Mouse (Mus musculus): Measurements from ENCODE around the gene Ints3. TPM values are rescaled to one million over a fixed set of nuclear protein-coding genes. Genes with fewer than 3 reads are reported as not detected.

Gene Ints3
- polyA plus RNA-seq, 1 experiment from 2014 or later = 29.6 TPM

GRCm38 (mm10) chr3:90434073-90434730 lies 780 bp upstream of the Ints3 start:
- Histone ChIP-seq H3K9me3 (ENCODE audit: control insufficient read depth, low read depth, low read length) (no peaks in the 10 kb centered on the region), H3K4me1 (ENCODE audit: control insufficient read depth, insufficient read depth, low read length) (peaks cover 22% of the 10 kb centered on the region), H3K4me2 (replicated peaks; ENCODE audit: low read depth, low read length) (peak overlapping the region; percentile 69), H3K36me3 (ENCODE audit: control insufficient read depth, insufficient read depth, low read length) (no peaks in the 10 kb centered on the region), H3K9ac (replicated peaks; ENCODE audit: low read depth, low read length) (peak overlapping the region; percentile 25; the same call in 1 of the 2 replicates), H3K27ac (ENCODE audit: low read length) (peak overlapping the region; percentile 98), H3K4me3 (ENCODE audit: low read depth, low read length) (peak overlapping the region; percentile 56), H3K27me3 (ENCODE audit: control insufficient read depth, insufficient read depth, low read length) (no peaks in the 10 kb centered on the region)
- 52% methylated on average over 11 of the region's 11 CpGs for WGBS
- no peak for ATAC-seq (ENCODE audit: insufficient number of reproducible peaks, insufficient read depth, low FRiP score, low read depth)

GRCm38 (mm10) chr3:90432811-90433219 lies 607 bp downstream of the Ints3 start:
- WGBS = 2% methylated on average over 12 of the region's 12 CpGs
- peaks cover 28% of the 10 kb centered on the region for H3K4me1 ChIP-seq (ENCODE audit: control insufficient read depth, insufficient read depth, low read length)
- peak overlapping the region; percentile 98 for H3K27ac ChIP-seq (ENCODE audit: low read length)
- H3K9ac ChIP-seq (replicated peaks; ENCODE audit: low read depth, low read length) = peak overlapping the region; percentile 79
- no peaks in the 10 kb centered on the region for H3K9me3 ChIP-seq (ENCODE audit: control insufficient read depth, low read depth, low read length)
- peak overlapping the region; percentile 56 for H3K4me3 ChIP-seq (ENCODE audit: low read depth, low read length)
- no peaks in the 10 kb centered on the region for H3K36me3 ChIP-seq (ENCODE audit: control insufficient read depth, insufficient read depth, low read length)
- H3K27me3 ChIP-seq (ENCODE audit: control insufficient read depth, insufficient read depth, low read length) = no peaks in the 10 kb centered on the region
- peak overlapping the region; percentile 82 for H3K4me2 ChIP-seq (replicated peaks; ENCODE audit: low read depth, low read length)
- ATAC-seq (ENCODE audit: insufficient number of reproducible peaks, insufficient read depth, low FRiP score, low read depth) = no peak

GRCm38 (mm10) chr3:90432348-90432747 lies 1.1 kb downstream of the Ints3 start:
- no peak for ATAC-seq (ENCODE audit: insufficient number of reproducible peaks, insufficient read depth, low FRiP score, low read depth)
- WGBS = 8% methylated on average over 2 of the region's 2 CpGs
- Histone ChIP-seq H3K27me3 (ENCODE audit: control insufficient read depth, insufficient read depth, low read length) (no peaks in the 10 kb centered on the region), H3K36me3 (ENCODE audit: control insufficient read depth, insufficient read depth, low read length) (no peaks in the 10 kb centered on the region), H3K4me2 (replicated peaks; ENCODE audit: low read depth, low read length) (peak overlapping the region; percentile 82), H3K27ac (ENCODE audit: low read length) (no peak overlapping the region), H3K9ac (replicated peaks; ENCODE audit: low read depth, low read length) (peak overlapping the region; percentile 79; the same call in 1 of the 2 replicates), H3K9me3 (ENCODE audit: control insufficient read depth, low read depth, low read length) (no peaks in the 10 kb centered on the region), H3K4me1 (ENCODE audit: control insufficient read depth, insufficient read depth, low read length) (peaks cover 28% of the 10 kb centered on the region), H3K4me3 (ENCODE audit: low read depth, low read length) (peak overlapping the region; percentile 56)

GRCm38 (mm10) chr3:90429576-90429975 lies 3.8 kb downstream of the Ints3 start:
- Histone ChIP-seq H3K4me3 (ENCODE audit: low read depth, low read length) (no peak overlapping the region), H3K27ac (ENCODE audit: low read length) (no peak overlapping the region), H3K9me3 (ENCODE audit: control insufficient read depth, low read depth, low read length) (no peaks in the 10 kb centered on the region), H3K9ac (replicated peaks; ENCODE audit: low read depth, low read length) (no peak overlapping the region), H3K36me3 (ENCODE audit: control insufficient read depth, insufficient read depth, low read length) (no peaks in the 10 kb centered on the region), H3K4me1 (ENCODE audit: control insufficient read depth, insufficient read depth, low read length) (peaks cover 28% of the 10 kb centered on the region), H3K27me3 (ENCODE audit: control insufficient read depth, insufficient read depth, low read length) (no peaks in the 10 kb centered on the region), H3K4me2 (replicated peaks; ENCODE audit: low read depth, low read length) (no peak overlapping the region)
- no peak for ATAC-seq (ENCODE audit: insufficient number of reproducible peaks, insufficient read depth, low FRiP score, low read depth)
- WGBS = 89% methylated on average over 3 of the region's 3 CpGs

DNA sequence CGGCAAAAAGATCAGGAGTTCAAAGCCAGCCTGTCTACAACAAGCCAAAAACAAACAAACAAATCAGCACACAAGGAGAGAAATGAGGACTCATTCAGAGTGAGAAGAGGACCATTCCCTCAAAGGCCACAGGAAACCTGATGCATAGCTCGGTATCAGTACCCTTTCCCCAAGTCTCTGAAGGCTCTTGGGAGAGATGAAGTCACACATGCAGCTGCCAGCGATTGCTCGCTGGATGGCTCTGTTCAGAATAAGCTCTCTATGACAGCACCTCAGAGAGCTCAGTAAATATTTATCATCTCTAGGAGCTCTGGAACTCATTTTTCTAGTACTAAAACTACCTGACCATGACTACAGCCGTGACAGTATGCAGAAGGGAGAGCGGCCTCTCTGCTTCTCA lies 5.2 kb downstream of the Ints3 start:
- peaks cover 7% of the 10 kb centered on the region for H3K36me3 ChIP-seq (ENCODE audit: control insufficient read depth, insufficient read depth, low read length)
- no peak overlapping the region for H3K9ac ChIP-seq (replicated peaks; ENCODE audit: low read depth, low read length)
- no peak overlapping the region for H3K4me2 ChIP-seq (replicated peaks; ENCODE audit: low read depth, low read length)
- H3K27ac ChIP-seq (ENCODE audit: low read length) = no peak overlapping the region; the same call in 1 of the 2 replicates
- peaks cover 23% of the 10 kb centered on the region for H3K4me1 ChIP-seq (ENCODE audit: control insufficient read depth, insufficient read depth, low read length)
- no peak overlapping the region for H3K4me3 ChIP-seq (ENCODE audit: low read depth, low read length)
- ATAC-seq (ENCODE audit: insufficient number of reproducible peaks, insufficient read depth, low FRiP score, low read depth) = no peak
- 65% methylated on average over 6 of the region's 6 CpGs for WGBS
- H3K27me3 ChIP-seq (ENCODE audit: control insufficient read depth, insufficient read depth, low read length) = no peaks in the 10 kb centered on the region
- no peaks in the 10 kb centered on the region for H3K9me3 ChIP-seq (ENCODE audit: control insufficient read depth, low read depth, low read length)

GRCm38 (mm10) chr3:90427574-90427973 lies 5.8 kb downstream of the Ints3 start:
- H3K27me3 ChIP-seq (ENCODE audit: control insufficient read depth, insufficient read depth, low read length) = no peaks in the 10 kb centered on the region
- ATAC-seq (ENCODE audit: insufficient number of reproducible peaks, insufficient read depth, low FRiP score, low read depth) = no peak
- 56% methylated on average over 1 of the region's 1 CpGs for WGBS

GRCm38 (mm10) chr3:90425499-90425898 lies 7.9 kb downstream of the Ints3 start:
- 76% methylated on average over 2 of the region's 2 CpGs for WGBS
- Histone ChIP-seq H3K4me3 (ENCODE audit: low read depth, low read length) (no peak overlapping the region), H3K4me2 (replicated peaks; ENCODE audit: low read depth, low read length) (no peak overlapping the region), H3K4me1 (ENCODE audit: control insufficient read depth, insufficient read depth, low read length) (peaks cover 6% of the 10 kb centered on the region; the same call in 1 of the 2 replicates), H3K27me3 (ENCODE audit: control insufficient read depth, insufficient read depth, low read length) (no peaks in the 10 kb centered on the region), H3K36me3 (ENCODE audit: control insufficient read depth, insufficient read depth, low read length) (peaks cover 13% of the 10 kb centered on the region), H3K9me3 (ENCODE audit: control insufficient read depth, low read depth, low read length) (no peaks in the 10 kb centered on the region), H3K9ac (replicated peaks; ENCODE audit: low read depth, low read length) (no peak overlapping the region), H3K27ac (ENCODE audit: low read length) (no peak overlapping the region)
- ATAC-seq (ENCODE audit: insufficient number of reproducible peaks, insufficient read depth, low FRiP score, low read depth) = no peak

More at GRCm38 (mm10) chr3:90427574-90427973, 5.8 kb downstream of the Ints3 start:
- Histone ChIP-seq H3K4me1 (ENCODE audit: control insufficient read depth, insufficient read depth, low read length) (peaks cover 23% of the 10 kb centered on the region), H3K27ac (ENCODE audit: low read length) (no peak overlapping the region), H3K4me3 (ENCODE audit: low read depth, low read length) (no peak overlapping the region), H3K9ac (replicated peaks; ENCODE audit: low read depth, low read length) (no peak overlapping the region), H3K36me3 (ENCODE audit: control insufficient read depth, insufficient read depth, low read length) (peaks cover 10% of the 10 kb centered on the region), H3K9me3 (ENCODE audit: control insufficient read depth, low read depth, low read length) (no peaks in the 10 kb centered on the region), H3K4me2 (replicated peaks; ENCODE audit: low read depth, low read length) (no peak overlapping the region)

- Histone ChIP-seq H3K9ac (replicated peaks; ENCODE audit: low read depth, low read length) (no peak overlapping the region), H3K4me1 (ENCODE audit: control insufficient read depth, insufficient read depth, low read length) (peaks cover 3% of the 10 kb centered on the region; the same call in 1 of the 2 replicates), H3K36me3 (ENCODE audit: control insufficient read depth, insufficient read depth, low read length) (peaks cover 20% of the 10 kb centered on the region), H3K4me3 (ENCODE audit: low read depth, low read length) (no peak overlapping the region), H3K9me3 (ENCODE audit: control insufficient read depth, low read depth, low read length) (no peaks in the 10 kb centered on the region), H3K27me3 (ENCODE audit: control insufficient read depth, insufficient read depth, low read length) (no peaks in the 10 kb centered on the region), H3K4me2 (replicated peaks; ENCODE audit: low read depth, low read length) (no peak overlapping the region), H3K27ac (ENCODE audit: low read length) (no peak overlapping the region)
- no peak for ATAC-seq (ENCODE audit: insufficient number of reproducible peaks, insufficient read depth, low FRiP score, low read depth)
Measured at GRCm38 (mm10) chr3:90423549-90423948, 9.9 kb downstream of the Ints3 start.

DNA sequence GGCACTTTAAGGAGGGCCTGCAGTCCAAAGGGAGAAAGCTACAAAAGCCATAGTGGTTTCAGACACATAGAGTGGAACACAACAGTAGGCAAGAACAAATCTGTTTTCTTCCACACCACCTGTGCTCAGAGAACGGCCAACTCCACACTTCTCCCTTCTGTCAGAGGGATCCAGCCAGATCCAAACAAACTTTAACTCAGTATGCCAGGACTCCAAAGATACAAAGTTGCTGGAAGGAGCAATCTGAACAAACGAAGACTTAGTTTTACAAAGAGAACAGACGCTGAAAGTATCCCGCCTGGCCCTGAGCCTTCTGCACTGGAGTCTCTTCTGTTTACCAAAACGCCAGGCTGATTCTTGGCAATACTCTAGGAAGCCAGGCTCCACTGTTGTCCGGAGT lies 12.7 kb downstream of the Ints3 start:
- Histone ChIP-seq H3K9me3 (ENCODE audit: control insufficient read depth, low read depth, low read length) (no peaks in the 10 kb centered on the region), H3K27me3 (ENCODE audit: control insufficient read depth, insufficient read depth, low read length) (no peaks in the 10 kb centered on the region), H3K4me1 (ENCODE audit: control insufficient read depth, insufficient read depth, low read length) (no peaks in the 10 kb centered on the region), H3K9ac (replicated peaks; ENCODE audit: low read depth, low read length) (no peak overlapping the region), H3K4me2 (replicated peaks; ENCODE audit: low read depth, low read length) (no peak overlapping the region), H3K4me3 (ENCODE audit: low read depth, low read length) (no peak overlapping the region), H3K36me3 (ENCODE audit: control insufficient read depth, insufficient read depth, low read length) (peaks cover 30% of the 10 kb centered on the region), H3K27ac (ENCODE audit: low read length) (no peak overlapping the region)
- WGBS = 79% methylated on average over 6 of the region's 6 CpGs
- no peak for ATAC-seq (ENCODE audit: insufficient number of reproducible peaks, insufficient read depth, low FRiP score, low read depth)

Data from stomach, embryonic 14.5 days (tissue).